Mouse (Mus musculus): Measurements from ENCODE around the gene Epm2aip1.
A peak's percentile ranks its signal among the peaks of the same experiment; 100 is the strongest.

Epm2aip1 gene

DNA sequence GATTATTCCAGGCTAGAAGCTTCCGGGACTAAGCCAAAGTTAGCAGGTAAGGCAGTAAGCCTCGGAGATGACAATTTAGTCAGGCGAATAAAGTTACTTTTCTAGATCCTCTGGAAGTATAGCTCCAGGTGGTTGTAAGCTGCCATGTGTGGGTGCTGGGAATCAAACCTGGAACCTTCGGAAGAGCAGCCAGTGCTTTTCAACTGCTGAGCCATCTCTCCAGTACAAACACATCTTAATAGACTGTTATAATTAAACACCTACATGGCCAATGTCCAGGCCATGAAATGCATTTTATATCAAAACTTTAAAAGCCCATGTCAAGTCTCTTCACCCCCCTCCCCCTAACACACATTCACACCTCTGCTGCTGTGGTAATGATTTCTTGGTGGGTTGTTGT, 16.2 kb downstream of the Epm2aip1 start:
- no peak for DNase-seq (ENCODE audit: low spot score in 2 of 2)

DNA sequence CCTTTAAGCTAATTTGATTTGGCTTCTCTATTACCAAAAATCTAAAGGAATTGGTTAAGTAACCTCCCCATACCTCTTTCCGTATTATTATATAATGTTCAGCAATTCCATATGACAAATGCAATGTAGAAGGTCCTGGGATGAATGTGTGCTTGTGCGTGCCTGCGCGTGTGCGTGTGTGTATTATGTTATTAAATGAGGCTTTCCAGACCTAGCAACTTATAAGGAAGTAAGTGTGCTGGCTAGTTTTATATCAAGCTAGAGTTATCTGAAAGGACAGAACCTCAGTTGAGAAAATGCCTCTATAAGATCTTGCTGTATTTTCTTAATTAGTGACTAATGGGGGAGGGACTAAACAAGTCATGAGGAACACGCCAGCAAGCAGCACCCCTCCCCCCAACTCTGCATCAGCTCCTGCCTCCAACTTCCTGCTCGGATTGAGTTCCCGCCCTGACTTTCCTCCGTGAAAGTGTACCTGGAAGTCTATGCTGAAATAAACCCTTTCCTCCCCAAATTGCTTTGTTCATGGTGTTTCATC, 17.6 kb downstream of the Epm2aip1 start:
- no peak for DNase-seq (ENCODE audit: low spot score in 2 of 2)

DNA sequence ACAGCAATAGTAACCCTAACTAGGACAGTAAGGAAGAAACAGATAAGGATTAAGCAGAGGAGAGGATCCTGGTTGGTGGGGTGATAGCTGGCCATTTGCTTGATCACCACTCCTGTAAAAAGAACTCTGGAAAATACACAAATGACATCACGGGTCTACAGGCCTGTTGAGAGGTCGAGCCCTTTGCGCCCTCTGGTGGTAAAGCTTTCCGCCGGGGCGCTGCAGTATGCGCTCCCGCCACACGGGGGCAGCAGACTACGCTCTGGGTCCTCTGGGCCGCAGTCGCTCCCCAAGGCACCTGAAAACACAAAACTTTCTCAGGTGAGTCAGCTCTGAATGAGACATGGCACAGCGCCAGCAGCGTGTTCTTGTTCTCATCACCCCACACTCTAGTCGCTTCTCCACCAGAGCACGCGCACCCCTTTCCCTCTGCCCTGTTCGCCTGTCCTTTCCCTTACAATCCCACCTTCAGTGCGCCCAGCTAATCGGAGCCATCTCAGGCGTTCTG, 18.2 kb downstream of the Epm2aip1 start:
- DNase-seq (ENCODE audit: low spot score in 2 of 2), result peak; percentile 78 to 92

DNA sequence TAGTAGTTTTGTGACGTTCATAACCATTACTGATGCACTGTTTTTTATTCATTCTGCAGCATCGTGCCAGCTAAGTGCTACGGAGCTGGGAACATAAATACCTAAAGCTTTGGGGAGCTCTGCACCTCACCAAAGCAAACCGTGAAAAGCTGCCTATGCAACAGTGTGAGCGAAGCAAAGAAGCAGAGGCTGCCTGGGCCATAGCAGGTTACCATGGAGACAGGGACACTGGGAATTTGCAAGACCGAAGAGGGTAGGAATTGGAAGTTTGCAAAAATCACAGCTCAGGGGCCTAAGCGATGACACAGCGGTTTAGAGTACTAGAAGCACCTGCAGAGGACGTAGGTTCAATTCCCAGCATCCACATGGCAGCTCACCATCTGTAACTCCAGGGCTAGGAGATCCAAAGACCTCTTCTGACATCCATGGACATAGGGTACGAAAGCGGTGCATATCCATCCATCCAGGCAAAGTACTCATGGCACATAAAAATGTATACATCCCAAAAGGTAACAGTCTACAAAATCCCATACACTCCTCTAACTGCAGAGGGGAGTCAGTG, 18.9 kb downstream of the Epm2aip1 start:
- no peak for DNase-seq (ENCODE audit: low spot score in 2 of 2)

DNA sequence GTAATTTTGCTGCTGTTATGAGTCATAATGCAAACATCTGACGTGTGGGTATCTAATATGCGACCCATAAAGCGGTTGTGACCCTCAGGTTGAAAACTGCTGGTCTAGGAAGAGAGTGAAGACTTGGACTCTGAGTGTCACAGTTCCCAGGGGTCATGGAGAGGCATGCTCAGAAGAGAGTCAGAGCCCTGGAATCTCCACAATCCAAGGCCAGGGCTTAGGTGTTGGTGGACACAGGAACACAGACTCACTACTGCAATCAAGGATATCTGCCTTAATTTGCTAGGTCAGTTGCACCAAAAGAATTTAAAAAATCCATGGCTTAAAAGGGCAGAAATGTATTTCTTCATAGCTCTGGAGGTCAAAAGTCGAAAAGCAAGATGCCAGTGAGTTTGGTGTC, 21.5 kb downstream of the Epm2aip1 start:
- no peak for DNase-seq (ENCODE audit: low spot score in 2 of 2)

DNA sequence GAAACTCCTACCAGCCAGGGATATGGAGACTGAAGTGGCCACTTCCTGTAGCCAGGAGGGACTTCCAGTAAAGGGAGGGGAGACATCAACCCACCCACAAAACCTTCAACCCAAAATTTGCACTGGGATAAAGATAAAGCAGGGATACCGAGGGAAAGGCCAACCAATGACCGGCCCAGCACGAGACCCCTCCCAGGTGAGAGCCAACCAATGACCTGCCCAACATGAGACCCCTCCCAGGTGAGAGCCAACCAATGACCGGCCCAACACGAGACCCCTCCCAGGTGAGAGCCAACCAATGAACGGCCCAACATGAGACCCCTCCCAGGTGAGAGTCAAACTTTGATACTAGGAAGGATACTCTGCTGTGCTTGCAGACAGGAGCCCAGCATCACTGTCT, 23.2 kb downstream of the Epm2aip1 start:
- DNase-seq (ENCODE audit: low spot score in 2 of 2), result no peak

DNA sequence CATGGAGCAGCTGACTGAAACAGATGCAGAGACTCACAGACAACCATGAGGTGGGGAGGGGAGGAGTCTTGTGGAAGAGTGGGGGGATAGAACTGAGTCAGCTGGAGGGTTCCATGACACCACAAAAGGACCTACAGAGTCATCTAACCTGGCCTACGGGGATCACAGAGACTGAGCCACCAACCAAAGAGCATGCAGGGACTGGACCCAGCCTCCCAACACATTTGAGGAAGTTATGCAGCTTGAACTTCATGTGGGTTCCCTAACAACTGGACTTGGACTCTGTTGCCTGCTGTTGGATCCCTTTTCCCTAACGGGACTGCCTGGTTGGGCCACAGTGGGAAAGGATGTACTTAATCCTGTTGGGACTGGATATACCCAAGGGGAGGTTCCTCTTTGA, 23.6 kb downstream of the Epm2aip1 start:
- no peak for DNase-seq (ENCODE audit: low spot score in 2 of 2)

DNA sequence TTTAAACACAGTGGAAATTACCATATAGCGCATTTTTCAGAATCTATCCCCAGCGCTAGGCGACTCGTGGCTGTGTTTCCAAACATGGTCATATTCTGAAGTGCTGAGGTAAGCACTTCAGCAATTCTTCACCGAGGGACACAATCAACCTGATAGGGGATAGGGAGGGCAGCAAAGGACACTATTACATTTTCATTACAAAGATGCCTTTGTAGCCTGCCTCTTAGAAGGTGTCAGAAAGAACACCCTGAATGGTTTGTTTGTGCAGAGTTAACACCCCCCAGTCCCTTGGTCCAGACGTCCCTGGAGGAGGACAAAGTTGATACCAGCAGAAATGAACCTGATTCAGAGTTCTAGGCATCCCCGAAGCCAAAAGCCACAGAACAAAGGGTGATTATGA, 24.7 kb downstream of the Epm2aip1 start:
- no peak for DNase-seq (ENCODE audit: low spot score in 2 of 2)

DNA sequence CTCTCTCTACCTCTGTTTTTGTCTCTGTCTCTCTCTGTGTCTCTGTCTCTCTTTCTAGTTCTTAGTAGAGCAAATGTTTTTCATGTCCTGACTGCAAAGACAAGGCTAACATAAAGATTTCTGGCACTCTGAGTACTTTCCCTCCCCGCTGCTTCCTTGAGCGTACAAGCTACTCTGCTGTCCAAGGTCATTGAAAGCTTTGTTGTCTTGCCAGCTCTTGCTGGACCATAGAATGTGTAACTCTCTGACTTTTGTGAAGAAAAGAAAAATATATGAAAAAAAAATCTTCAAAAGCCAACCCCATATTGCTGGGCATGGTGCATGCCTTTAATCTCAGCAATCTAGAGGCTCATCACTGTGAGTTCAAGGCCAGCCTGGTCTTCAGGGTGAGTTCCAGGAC, 26.9 kb downstream of the Epm2aip1 start:
- no peak for DNase-seq (ENCODE audit: low spot score in 2 of 2)

DNA sequence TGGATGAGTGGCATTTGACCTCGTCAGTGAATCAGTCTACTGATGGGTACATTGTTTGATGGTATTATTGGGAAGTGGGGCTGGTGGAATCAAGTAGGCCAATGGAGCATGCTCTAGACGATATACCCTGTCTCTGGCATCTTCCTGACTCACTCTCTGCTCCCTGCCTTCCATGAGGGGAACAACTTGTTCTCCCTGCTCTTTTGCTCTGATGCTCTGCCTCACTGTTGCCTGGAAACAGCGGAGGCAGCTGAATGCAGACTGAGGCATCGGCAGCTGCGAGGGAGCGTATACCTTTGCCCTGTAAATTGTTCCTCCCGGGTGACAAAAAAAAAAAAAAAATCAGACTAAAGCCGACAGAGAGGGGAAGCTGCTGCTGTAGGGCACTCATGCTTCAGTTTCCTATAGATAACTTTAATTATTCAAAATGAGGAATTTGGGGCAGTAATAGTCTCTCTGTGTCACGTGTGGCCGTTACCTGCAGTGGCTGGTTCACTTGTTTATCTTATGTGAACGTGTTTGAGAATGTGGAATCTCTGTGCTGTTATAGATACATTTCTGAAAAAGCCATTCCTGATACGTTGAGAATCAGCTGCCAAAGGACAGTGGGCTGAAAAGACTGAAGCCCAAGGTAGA, 30.6 kb downstream of the Epm2aip1 start:
- no peak for DNase-seq (ENCODE audit: low spot score in 2 of 2)

DNA sequence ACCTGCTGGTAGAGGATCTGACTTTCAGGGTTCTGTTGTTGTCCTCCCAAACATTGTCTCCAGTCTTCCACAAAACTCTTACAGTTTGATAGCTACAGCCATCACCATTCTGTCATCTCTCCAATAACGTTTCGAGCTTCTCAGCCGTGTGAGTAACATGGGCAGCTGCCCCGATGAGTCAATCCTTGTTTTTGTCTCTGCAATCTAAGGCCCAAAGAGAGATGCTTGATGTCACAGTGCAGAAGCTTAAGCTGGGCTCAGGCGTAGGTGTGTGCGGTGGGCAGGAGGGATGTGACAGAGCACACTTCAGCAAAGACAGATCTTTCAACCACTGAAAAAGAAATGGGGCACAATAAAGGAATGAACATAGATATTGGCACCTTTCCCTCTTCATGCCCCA, 32.3 kb downstream of the Epm2aip1 start:
- DNase-seq (ENCODE audit: low spot score in 2 of 2), result no peak

DNA sequence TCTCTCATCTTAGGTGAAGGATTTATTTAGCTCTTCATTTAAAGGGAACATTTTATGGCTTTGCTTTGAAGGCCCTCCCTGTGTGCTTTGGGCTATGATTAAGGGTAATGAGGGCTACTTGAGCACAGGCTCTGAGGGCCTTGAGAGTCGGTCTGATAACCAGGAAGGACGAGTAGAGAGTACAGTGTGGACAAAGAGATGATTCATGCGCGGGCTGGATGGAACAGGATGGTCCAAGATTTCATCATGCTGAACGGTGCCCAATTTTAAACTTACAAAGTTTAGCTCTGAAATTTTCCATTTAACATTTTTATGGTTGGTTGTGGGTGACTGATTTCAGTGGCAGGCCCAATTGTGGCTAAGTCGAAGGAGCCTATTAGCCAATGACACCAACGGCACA, 34.4 kb downstream of the Epm2aip1 start:
- no peak for DNase-seq (ENCODE audit: low spot score in 2 of 2)

DNA sequence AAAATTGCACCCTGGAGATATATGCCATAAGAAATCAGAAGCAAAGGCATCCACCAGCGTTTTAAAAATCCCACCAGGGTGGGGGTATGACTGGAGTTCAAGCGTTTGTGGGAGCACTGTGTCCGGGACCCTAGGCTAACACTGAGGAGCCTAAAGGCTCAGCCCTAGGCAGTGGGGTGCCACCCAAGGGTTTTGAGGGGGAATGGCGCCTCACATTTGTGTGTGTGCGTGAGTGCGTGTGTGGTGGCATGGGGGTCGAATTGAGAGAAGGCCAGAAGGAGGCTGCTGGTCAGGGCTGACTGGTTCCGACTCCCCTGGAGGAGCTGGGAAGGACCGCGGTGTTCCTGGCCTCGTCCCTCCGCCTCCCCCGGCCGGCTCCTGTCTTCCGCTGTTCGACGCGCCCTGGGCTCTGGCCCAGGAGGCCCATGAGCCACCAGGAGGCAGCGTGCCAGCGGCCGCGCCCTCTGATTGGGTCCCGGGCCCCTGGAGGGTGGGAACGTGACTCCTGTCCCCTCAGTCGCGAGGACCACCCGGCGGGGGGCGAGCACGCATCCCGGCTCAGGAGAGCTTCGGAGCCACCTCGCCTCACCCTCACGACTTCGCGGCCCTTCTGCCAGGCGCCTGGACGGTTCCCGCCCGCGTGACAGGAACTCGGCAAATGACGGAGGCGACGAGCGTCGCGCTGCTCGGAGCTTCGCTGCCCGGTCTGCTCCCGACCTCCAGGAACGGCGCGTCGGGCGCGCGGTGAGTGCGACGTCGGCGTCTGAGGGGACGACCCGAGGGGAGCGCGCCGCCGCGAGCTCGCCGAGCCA, 39.5 kb downstream of the Epm2aip1 start, which contains the start of gene Trank1:
Gene Trank1 (plus strand): TSS at position 709 of the 812 bp plus-strand sequence.
- no peak for DNase-seq (ENCODE audit: low spot score in 2 of 2)

DNA sequence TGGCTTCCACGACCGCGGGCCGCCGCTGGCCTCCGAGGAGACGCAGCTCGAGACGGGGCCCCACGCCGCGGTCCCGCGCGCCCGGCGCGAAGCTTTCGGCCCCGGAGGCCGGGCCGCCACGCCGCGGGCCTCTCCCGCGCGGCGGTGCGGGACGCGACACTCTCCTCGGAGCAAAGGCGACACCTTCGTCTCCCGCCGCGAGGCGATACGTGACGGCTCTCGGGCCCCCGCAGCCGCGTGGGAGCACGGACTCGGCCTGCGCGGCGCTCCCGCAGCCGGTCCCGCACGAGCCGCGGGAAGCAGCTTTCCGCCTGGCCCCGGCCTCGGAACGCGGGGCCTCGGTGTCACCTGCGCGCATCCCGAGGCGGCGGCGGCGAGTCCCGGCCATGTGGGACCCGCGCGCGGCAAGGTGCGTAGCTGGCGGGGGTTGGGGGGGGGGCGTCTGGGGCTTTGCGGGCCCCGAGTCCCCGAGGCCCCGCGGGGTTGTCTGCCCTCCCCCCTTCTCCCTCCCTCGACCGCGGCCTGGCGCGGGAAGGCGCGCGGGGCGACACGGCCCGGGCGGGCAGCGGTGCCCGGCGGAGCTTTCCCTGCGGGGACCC, 40.2 kb downstream of the Epm2aip1 start:
- DNase-seq (ENCODE audit: low spot score in 2 of 2), result no peak

DNA sequence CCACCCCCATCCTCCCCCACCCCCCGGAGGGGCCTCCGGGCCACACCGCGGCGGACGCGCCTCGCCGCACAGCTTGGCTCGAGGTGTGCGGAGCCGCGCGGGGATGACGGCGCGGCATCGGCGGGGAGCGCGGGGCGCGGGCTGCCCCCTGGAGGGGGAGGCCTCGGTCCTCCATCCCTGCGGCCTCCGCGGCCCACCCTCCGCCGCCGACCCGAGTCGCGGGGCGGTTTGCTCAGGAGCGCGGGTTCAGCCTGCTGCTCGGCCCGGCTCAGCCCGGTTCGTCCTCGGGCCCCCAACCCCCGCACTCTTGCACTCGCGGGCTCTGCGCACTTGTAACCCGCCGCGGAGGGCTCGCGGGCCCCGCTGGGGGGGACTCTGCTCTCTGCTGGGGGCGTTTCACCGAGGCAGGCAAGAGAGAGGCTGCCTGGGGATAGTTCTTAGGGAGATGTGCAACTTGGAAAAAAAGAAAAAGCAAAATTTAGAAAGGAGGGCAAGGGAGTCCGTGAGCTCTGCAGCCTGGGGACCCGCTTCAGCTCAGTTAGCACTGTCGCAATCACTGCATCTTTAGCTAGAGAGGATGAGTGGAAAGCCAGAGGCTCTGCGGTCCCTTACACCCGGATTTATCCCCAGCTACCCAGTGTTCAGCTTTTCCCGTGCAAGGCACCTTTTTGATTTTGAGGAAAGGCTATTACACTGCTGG, 40.9 kb downstream of the Epm2aip1 start:
- DNase-seq (ENCODE audit: low spot score in 2 of 2), result no peak

DNA sequence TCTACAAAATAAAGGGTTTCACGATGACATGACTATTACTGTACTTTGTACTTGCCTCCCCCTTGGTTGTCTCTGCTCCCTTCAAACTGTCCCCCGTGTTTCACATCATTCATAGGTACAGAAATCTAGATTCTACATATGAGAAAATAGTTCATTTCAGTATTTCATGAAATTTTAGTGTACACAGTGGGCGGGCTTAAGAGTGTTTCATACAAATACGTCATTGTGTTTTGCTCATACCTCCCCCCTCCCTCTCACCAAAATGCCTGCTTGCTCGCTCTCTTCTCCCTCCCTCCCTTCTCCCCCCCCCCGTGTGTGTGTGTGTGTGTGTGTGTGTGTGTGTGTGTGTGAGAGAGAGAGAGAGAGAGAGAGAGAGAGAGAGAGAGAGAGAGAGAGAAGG, 41.6 kb downstream of the Epm2aip1 start:
- DNase-seq (ENCODE audit: low spot score in 2 of 2), result no peak

DNA sequence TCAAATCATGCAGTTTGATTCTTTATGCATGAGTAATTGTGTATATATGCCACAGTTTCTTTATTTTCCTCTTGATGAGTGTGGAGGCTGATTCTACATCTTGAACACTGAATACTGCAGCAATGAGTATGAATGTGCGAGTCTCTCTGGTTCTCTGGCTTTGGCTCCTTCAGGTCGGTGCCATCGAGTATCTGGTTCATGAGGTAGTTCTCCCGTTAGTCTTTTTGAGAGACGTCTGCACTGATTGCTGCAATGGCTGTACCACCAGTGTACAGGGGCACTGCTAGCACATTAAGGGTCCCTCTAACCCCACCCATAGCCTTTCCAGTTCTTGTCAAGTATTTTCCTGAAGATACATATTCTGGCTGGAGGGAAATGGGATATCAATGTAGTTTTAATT, 42.1 kb downstream of the Epm2aip1 start:
- DNase-seq (ENCODE audit: low spot score in 2 of 2), result no peak

DNA sequence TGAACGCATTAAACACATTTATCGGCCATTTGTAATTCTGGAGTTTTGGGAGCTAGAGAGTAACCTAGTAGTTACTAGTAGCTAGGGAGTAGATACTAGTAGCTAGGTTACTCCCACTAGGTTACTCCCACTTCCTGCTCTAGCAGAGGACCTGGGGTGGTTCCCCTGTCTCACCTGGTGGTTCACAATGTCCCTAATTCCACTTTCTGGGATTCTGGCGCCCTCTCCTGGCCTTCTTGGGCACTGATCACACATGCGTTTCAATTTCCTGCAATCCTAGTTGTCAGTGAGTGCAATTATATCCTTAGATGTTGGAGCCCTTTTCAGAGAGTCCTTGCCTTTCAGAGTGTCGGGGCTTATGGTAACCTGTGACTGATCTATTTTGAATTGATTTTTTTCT, 42.5 kb downstream of the Epm2aip1 start:
- DNase-seq (ENCODE audit: low spot score in 2 of 2), result no peak

DNA sequence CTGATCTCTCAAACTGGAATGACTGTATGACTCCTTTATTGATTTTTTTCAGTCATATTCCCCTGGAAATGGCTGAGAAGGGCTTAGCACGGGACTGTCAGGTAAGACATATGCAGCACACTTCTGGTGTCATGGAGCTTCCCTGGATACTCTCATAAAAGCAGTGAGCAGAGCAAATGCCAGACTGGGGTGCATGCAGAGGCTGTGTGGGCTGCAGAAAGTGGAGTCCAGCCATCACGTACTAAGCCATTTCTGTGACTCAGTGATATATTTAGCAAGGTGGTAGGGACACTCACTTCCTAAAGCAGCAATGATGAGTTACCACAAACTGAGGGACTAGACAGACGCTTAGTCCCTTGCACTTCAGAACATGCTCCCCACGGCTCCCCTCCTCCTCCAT, 49.2 kb downstream of the Epm2aip1 start:
- DNase-seq (ENCODE audit: low spot score in 2 of 2), result no peak

DNA sequence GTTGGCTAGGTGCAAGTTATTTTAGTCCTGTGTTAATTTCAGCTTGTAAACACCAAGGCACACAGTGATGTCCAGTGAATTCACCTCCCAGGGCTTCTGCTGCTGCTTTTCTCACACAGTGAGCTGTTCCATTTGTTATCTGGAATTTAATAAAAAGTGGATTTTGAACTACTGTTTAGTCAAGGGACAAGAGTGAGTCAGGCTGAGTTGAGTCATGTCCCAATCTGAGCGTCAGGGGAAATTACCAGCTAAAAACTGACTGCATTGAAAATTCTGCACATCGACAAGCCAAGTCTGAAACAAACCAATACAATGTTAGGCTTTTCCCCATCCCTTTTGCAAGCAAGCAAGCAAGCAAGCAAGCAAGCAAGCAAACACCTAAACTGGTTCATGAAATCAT, 53.2 kb downstream of the Epm2aip1 start:
- peak in 1 of 2 experiments; percentile 3 for DNase-seq (ENCODE audit: low spot score in 2 of 2)
